Mouse (Mus musculus): ENCODE measurements around the gene Tmem50b. TPM values are rescaled to one million over a fixed set of nuclear protein-coding genes. Genes with fewer than 3 reads are reported as not detected.

Tmem50b gene
- polyA plus RNA-seq (2015; fragmentation: Illumina TruSeq; extraction: RNeasy Lipid Tissue Mini Kit (QIAGEN cat#74804); ENCODE audit: insufficient read depth, low read depth, low replicate concordance): 8.7 TPM

GRCm38 (mm10) chr16:91597672-91598010, at the start of gene Tmem50b:
Gene Tmem50b, minus strand, starts transcription at chr16:91597800.

GRCm38 (mm10) chr16:91646681-91647419, 49.2 kb upstream of the Tmem50b start, which contains the start of gene Gart:
Gene Gart, minus strand, starts transcription at chr16:91646952.

GRCm38 (mm10) chr16:91618511-91619501, 21.2 kb upstream of the Tmem50b start, which contains the start of gene Dnajc28:
Gene Dnajc28, minus strand, starts transcription at chr16:91619026.

GRCm38 (mm10) chr16:91546836-91547741, 50.5 kb downstream of the Tmem50b start, which contains the start of gene Ifngr2:
Gene Ifngr2, plus strand, starts transcription at chr16:91547072.

Other genes with a start within 250 kb of the Tmem50b start
- 15.7 TPM for gene Ifnar2, start 225.0 kb downstream of the Tmem50b start, polyA plus RNA-seq (2015; fragmentation: Illumina TruSeq; extraction: RNeasy Lipid Tissue Mini Kit (QIAGEN cat#74804); ENCODE audit: insufficient read depth, low read depth, low replicate concordance)
- not detected for gene Gm21970, start 206.1 kb downstream of the Tmem50b start, polyA plus RNA-seq (2015; fragmentation: Illumina TruSeq; extraction: RNeasy Lipid Tissue Mini Kit (QIAGEN cat#74804); ENCODE audit: insufficient read depth, low read depth, low replicate concordance)
- 22.9 TPM for gene Il10rb, start 191.6 kb downstream of the Tmem50b start, polyA plus RNA-seq (2015; fragmentation: Illumina TruSeq; extraction: RNeasy Lipid Tissue Mini Kit (QIAGEN cat#74804); ENCODE audit: insufficient read depth, low read depth, low replicate concordance)
- gene Ifnar1, start 112.6 kb downstream of the Tmem50b start, polyA plus RNA-seq (2015; fragmentation: Illumina TruSeq; extraction: RNeasy Lipid Tissue Mini Kit (QIAGEN cat#74804); ENCODE audit: insufficient read depth, low read depth, low replicate concordance): 8.4 TPM
- 4.6 TPM for gene Ifngr2, start 50.7 kb downstream of the Tmem50b start, polyA plus RNA-seq (2015; fragmentation: Illumina TruSeq; extraction: RNeasy Lipid Tissue Mini Kit (QIAGEN cat#74804); ENCODE audit: insufficient read depth, low read depth, low replicate concordance)
- gene Dnajc28, start 21.2 kb upstream of the Tmem50b start, polyA plus RNA-seq (2015; fragmentation: Illumina TruSeq; extraction: RNeasy Lipid Tissue Mini Kit (QIAGEN cat#74804); ENCODE audit: insufficient read depth, low read depth, low replicate concordance): 1.2 TPM
- gene Gart, start 49.2 kb upstream of the Tmem50b start, polyA plus RNA-seq (2015; fragmentation: Illumina TruSeq; extraction: RNeasy Lipid Tissue Mini Kit (QIAGEN cat#74804); ENCODE audit: insufficient read depth, low read depth, low replicate concordance): 19.9 TPM
- 133 TPM for gene Son, start 49.7 kb upstream of the Tmem50b start, polyA plus RNA-seq (2015; fragmentation: Illumina TruSeq; extraction: RNeasy Lipid Tissue Mini Kit (QIAGEN cat#74804); ENCODE audit: insufficient read depth, low read depth, low replicate concordance)
- 2.6 TPM for gene Donson, start 91.0 kb upstream of the Tmem50b start, polyA plus RNA-seq (2015; fragmentation: Illumina TruSeq; extraction: RNeasy Lipid Tissue Mini Kit (QIAGEN cat#74804); ENCODE audit: insufficient read depth, low read depth, low replicate concordance)
- 8.8 TPM for gene Cryzl1, start 131.2 kb upstream of the Tmem50b start, polyA plus RNA-seq (2015; fragmentation: Illumina TruSeq; extraction: RNeasy Lipid Tissue Mini Kit (QIAGEN cat#74804); ENCODE audit: insufficient read depth, low read depth, low replicate concordance)
- 6.4 TPM for gene Itsn1, start 131.5 kb upstream of the Tmem50b start, polyA plus RNA-seq (2015; fragmentation: Illumina TruSeq; extraction: RNeasy Lipid Tissue Mini Kit (QIAGEN cat#74804); ENCODE audit: insufficient read depth, low read depth, low replicate concordance)

All from pancreas, adult 10 weeks (tissue).